Mouse (Mus musculus): Measurements from ENCODE around the gene Spaca7. TPM values are rescaled to one million over a fixed set of nuclear protein-coding genes. Genes with fewer than 3 reads are reported as not detected.
A peak's percentile ranks its signal among the peaks of the same experiment; 100 is the strongest.
"Not testable (repeated sequence)": the region's sequence is repeated elsewhere in the genome, so short reads cannot be mapped to it uniquely, and the experiment has no call there.

Spaca7 gene
- total and polyA plus RNA-seq, 2 experiments from 2014 or later, result not detected

DNA sequence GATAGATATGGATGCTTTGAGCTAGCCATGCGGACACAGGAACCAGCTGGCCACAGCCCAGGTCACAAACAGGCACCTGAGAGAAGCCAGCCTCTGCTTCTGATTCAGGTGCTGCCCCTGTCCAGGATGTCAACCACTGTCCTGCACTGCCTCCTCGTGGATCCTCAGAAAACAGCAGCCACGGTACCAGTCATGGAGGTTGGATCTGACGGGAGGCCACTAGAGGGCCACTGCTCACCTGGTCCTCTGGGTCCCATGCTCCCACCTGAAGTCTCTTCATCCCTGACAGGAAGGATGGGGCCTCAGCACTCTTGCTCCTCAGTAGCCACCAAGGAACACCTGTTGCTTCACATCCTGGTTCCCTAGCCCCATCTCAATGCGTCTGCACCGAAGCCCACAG lies 34.4 kb downstream of the Spaca7 start:
- Histone ChIP-seq H3K27me3 (ENCODE audit: insufficient read depth, low read length) (no peaks in the 10 kb centered on the region), H3K9ac (replicated peaks; ENCODE audit: low read length) (no peak overlapping the region), H3K36me3 (ENCODE audit: insufficient read depth, low read length) (no peaks in the 10 kb centered on the region), H3K4me3 (ENCODE audit: low read length) (no peak overlapping the region), H3K4me2 (ENCODE audit: low read depth, low read length) (no peak overlapping the region), H3K27ac (no peak overlapping the region), H3K4me1 (ENCODE audit: insufficient read depth, low read length) (no peaks in the 10 kb centered on the region), H3K9me3 (ENCODE audit: low read length) (no peaks in the 10 kb centered on the region)
- 25% methylated on average over 6 of the region's 6 CpGs for WGBS
- TF ChIP-seq CTCF (IDR thresholded peaks at IDR 0.05; ENCODE audit: low read depth), result peak; percentile 99
- DNase-seq (ENCODE audit: low spot score), result peak; percentile 84
- ATAC-seq, result peak; percentile 76

DNA sequence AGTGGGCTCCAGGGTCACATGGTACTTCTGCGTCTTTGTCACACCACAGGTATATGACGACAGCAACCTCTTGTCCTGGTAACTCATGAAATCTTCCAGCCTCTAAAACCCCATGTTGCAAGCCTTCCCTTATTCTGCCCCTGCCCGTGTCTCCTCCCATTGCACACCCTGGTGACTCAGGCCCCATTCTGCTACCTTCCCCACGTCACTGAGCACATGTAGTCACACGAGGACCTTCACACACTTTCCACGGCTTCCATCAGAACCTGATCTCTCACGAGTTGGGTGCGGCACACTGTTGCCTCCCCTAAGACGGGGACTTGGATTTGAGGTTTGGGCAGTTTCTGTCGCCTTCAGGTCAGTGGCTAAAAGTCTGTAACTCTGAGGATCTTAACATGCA lies 36.0 kb downstream of the Spaca7 start:
- ATAC-seq (no peak), DNase-seq (ENCODE audit: low spot score) (no peak)
- Histone ChIP-seq H3K27ac (no peak overlapping the region), H3K4me1 (ENCODE audit: insufficient read depth, low read length) (no peaks in the 10 kb centered on the region), H3K9ac (replicated peaks; ENCODE audit: low read length) (no peak overlapping the region), H3K27me3 (ENCODE audit: insufficient read depth, low read length) (no peaks in the 10 kb centered on the region), H3K4me3 (ENCODE audit: low read length) (no peak overlapping the region), H3K36me3 (ENCODE audit: insufficient read depth, low read length) (no peaks in the 10 kb centered on the region), H3K9me3 (ENCODE audit: low read length) (no peaks in the 10 kb centered on the region), H3K4me2 (ENCODE audit: low read depth, low read length) (no peak overlapping the region)
- WGBS, result 80% methylated on average over 10 of the region's 10 CpGs
- no peak for TF ChIP-seq CTCF (IDR thresholded peaks at IDR 0.05; ENCODE audit: low read depth)

DNA sequence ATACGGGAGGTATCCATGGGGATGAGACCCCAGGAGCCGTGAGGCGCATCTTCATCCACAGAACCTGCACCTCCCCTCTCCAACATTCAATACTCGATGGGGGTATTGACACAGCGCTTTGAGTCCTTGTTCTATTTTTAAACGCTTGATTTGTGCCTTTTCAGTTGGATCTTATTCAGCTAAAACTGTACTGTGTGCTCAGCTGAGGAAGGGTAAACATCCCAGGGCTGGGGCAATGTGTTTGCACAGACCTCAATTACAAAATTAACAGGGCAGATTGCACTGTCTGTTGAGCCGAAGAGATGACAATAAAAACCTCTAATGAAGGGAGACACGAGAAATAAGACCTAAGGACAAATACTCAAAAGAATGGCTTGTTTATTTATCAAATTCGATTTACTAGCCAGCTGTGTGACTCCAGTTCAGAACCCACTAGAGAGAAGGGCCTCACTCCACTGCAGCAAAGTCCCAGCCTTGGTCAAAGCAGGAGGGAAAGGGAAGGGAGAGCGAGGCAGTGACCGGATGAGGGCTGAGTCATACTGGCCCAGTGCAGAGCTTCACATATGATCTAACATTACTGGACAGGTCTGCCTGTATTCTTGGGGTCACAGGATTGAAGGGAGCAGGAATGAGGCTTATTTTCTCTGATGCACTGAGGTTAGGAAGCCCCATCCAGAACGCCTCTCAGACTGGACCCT lies 37.1 kb downstream of the Spaca7 start:
- Histone ChIP-seq H3K27ac (no peak overlapping the region), H3K4me3 (ENCODE audit: low read length) (no peak overlapping the region), H3K9me3 (ENCODE audit: low read length) (no peaks in the 10 kb centered on the region), H3K36me3 (ENCODE audit: insufficient read depth, low read length) (no peaks in the 10 kb centered on the region), H3K4me1 (ENCODE audit: insufficient read depth, low read length) (no peaks in the 10 kb centered on the region), H3K27me3 (ENCODE audit: insufficient read depth, low read length) (no peaks in the 10 kb centered on the region), H3K9ac (replicated peaks; ENCODE audit: low read length) (no peak overlapping the region), H3K4me2 (ENCODE audit: low read depth, low read length) (no peak overlapping the region)
- DNase-seq (ENCODE audit: low spot score) (no peak), ATAC-seq (no peak)
- TF ChIP-seq CTCF (IDR thresholded peaks at IDR 0.05; ENCODE audit: low read depth), result no peak
- 50% methylated on average over 12 of the region's 12 CpGs for WGBS

DNA sequence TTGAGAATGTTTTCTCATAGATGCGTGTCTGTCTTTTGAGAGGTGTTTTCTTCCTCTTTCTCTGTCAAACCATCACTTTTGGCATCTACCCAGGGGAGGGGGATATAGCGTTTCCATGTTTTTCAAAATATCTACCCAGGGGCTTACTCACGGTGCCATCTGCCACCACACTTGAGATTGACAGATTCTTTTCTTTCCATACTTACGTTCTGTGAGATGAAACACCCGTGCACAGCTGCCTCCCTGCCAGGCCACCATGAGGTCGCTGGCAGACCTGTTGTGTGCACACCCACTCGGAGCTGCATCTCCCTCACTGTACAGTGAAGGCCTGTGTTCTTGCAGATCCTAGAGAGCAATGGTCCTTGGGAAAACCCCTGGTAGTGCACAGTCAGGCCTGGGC lies 40.4 kb downstream of the Spaca7 start:
- ATAC-seq (no peak), DNase-seq (ENCODE audit: low spot score) (no peak)
- H3K36me3 ChIP-seq (ENCODE audit: insufficient read depth, low read length), result peaks cover 5% of the 10 kb centered on the region; the same call in 1 of the 2 replicates
- no peak overlapping the region for H3K4me2 ChIP-seq (ENCODE audit: low read depth, low read length)
- no peak overlapping the region for H3K4me3 ChIP-seq (ENCODE audit: low read length)
- TF ChIP-seq CTCF (IDR thresholded peaks at IDR 0.05; ENCODE audit: low read depth), result no peak
- no peak overlapping the region for H3K9ac ChIP-seq (replicated peaks; ENCODE audit: low read length)
- no peaks in the 10 kb centered on the region for H3K9me3 ChIP-seq (ENCODE audit: low read length)
- no peak overlapping the region for H3K27ac ChIP-seq
- H3K27me3 ChIP-seq (ENCODE audit: insufficient read depth, low read length), result no peaks in the 10 kb centered on the region
- H3K4me1 ChIP-seq (ENCODE audit: insufficient read depth, low read length), result no peaks in the 10 kb centered on the region
- 53% methylated on average over 7 of the region's 7 CpGs for WGBS

DNA sequence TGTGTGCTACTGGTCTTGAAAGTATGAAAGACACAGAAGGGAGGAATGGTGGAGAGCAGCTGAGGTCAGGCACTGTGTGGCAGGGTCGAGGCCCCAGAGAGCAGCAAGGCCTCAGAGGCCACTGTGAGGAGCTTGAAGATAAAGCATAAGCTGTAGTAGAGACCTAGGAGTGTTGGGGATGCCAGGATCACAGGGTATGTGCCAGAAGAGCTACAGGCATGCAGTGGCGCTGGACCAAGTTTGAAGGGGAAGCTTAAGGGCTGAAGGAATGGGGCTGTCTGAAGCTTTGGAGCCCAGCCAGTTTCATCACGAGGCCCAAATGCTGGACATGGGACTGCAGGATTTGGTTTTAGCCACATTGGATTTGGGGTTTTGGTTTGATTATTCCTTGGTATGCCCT lies 44.5 kb downstream of the Spaca7 start:
- not testable (repeated sequence) for H3K27ac ChIP-seq; ATAC-seq; DNase-seq (ENCODE audit: low spot score); H3K9ac ChIP-seq (replicated peaks; ENCODE audit: low read length); H3K4me1 ChIP-seq (ENCODE audit: insufficient read depth, low read length); H3K4me3 ChIP-seq (ENCODE audit: low read length); H3K9me3 ChIP-seq (ENCODE audit: low read length); H3K4me2 ChIP-seq (ENCODE audit: low read depth, low read length); H3K27me3 ChIP-seq (ENCODE audit: insufficient read depth, low read length)
- H3K36me3 ChIP-seq (ENCODE audit: insufficient read depth, low read length), result peaks cover 22% of the 10 kb centered on the region; the same call in 1 of the 2 replicates
- 67% methylated on average over 3 of the region's 3 CpGs for WGBS

DNA sequence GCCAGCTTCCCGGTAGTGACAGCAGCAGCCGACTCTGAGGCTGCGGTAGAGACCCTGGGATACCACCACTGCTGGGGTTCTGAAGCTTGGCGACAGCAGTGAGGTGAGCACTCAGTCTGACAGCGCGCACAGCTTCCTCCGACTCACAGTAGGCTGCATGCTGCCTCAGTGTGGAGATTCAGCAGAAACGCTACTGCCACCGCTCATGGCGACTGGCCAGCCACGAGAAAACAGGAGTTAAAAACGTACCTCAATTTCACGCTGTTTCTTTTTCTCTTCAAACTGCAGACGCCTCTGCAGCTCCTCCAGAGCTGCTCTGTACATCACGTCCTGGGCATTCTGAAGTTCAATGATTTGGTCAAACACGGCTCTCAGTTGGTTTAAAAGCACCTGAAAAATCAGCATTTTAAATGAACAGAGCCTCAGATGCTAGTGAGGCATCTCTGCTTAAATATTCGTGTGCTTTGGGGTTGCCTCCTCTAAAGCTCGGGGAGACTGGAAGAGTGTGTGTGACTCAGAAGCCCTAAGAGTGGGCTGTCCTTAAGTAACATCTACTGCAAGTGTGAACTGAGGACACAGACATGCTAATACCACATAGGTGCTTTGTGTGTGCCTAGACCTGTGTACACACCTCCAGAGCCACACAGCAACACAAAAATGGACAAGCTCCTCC lies 48.9 kb downstream of the Spaca7 start:
- no peak overlapping the region for H3K4me2 ChIP-seq (ENCODE audit: low read depth, low read length)
- H3K9ac ChIP-seq (replicated peaks; ENCODE audit: low read length), result no peak overlapping the region
- no peaks in the 10 kb centered on the region for H3K27me3 ChIP-seq (ENCODE audit: insufficient read depth, low read length)
- ATAC-seq, result no peak
- no peak overlapping the region for H3K27ac ChIP-seq
- TF ChIP-seq CTCF (IDR thresholded peaks at IDR 0.05; ENCODE audit: low read depth), result no peak
- 82% methylated on average over 18 of the region's 18 CpGs for WGBS
- H3K4me1 ChIP-seq (ENCODE audit: insufficient read depth, low read length), result no peaks in the 10 kb centered on the region
- H3K4me3 ChIP-seq (ENCODE audit: low read length), result no peak overlapping the region
- DNase-seq (ENCODE audit: low spot score), result no peak
- no peaks in the 10 kb centered on the region for H3K9me3 ChIP-seq (ENCODE audit: low read length)
- H3K36me3 ChIP-seq (ENCODE audit: insufficient read depth, low read length), result peaks cover 38% of the 10 kb centered on the region

DNA sequence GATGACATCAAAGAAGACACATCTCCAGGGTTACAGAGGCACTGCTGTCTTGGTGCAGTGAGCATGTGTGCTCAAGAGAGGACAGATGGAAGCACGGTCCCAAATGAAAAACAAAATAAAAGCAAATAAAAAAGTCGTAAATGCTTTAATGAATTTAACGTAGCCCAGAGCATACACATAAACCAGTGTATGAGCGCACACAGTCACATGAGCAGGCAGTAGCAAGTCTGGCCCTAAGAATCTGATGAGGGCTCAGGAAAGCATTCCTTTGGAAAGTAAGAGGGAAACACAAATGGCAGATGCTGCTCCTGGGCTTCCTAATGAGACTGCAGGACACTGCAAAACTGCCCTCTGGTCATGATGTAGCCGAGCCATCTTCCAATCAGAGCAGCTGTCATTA lies 53.1 kb downstream of the Spaca7 start:
- H3K36me3 ChIP-seq (ENCODE audit: insufficient read depth, low read length), result peaks cover 37% of the 10 kb centered on the region
- no peaks in the 10 kb centered on the region for H3K27me3 ChIP-seq (ENCODE audit: insufficient read depth, low read length)
- no peaks in the 10 kb centered on the region for H3K9me3 ChIP-seq (ENCODE audit: low read length)
- ATAC-seq (no peak), DNase-seq (ENCODE audit: low spot score) (no peak)
- H3K27ac ChIP-seq, result no peak overlapping the region
- H3K4me2 ChIP-seq (ENCODE audit: low read depth, low read length), result no peak overlapping the region
- H3K9ac ChIP-seq (replicated peaks; ENCODE audit: low read length), result no peak overlapping the region
- no peak for TF ChIP-seq CTCF (IDR thresholded peaks at IDR 0.05; ENCODE audit: low read depth)
- 58% methylated on average over 5 of the region's 5 CpGs for WGBS
- no peak overlapping the region for H3K4me3 ChIP-seq (ENCODE audit: low read length)
- no peaks in the 10 kb centered on the region for H3K4me1 ChIP-seq (ENCODE audit: insufficient read depth, low read length)
